Mouse (Mus musculus): Measurements from ENCODE around the gene Zc3hav1.

Gene Zc3hav1

DNA sequence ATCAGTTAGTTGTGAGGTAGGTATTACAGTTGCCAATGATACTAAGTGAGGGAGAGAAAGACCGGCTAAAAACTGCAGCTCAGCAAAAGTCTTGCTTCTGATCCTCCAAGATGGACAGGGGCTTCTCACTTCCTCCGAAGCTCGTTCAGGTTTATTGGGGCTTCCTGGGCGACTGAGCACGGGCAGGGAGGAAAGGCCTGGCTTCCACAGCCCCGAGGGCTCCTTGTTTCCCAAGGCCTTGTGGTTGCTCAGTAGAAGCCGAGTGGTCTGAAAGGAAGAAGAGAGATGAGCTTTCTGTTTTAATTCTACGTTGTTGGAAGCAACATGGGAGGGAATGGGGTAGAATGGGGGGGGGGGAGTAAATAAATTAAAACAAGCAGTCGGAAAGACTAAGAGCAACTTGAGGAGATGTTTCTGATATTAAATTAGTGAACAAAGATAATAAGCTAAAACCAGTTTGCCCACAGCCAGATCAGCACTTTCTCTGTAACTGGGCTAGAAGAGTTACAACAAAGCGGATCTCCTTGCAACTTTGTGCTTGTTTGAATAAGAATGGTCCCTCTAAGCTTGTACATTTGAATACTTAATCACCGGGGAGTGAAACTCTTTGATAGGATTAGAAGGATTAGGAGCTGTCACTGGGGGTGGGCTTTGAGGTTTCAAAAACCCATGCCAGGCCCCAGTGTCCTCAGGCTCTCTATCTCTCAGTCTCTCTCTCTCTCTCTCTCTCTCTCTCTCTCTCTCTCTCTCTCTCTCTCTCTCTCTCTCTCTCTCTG lies 61.3 kb downstream of the Zc3hav1 start:
- DNase-seq: no peak

GRCm38 (mm10) chr6:38284422-38284821 lies 70.0 kb downstream of the Zc3hav1 start:
- DNase-seq: peak; percentile 90

GRCm38 (mm10) chr6:38264466-38264865 lies 89.9 kb downstream of the Zc3hav1 start:
- DNase-seq: no peak

GRCm38 (mm10) chr6:38263393-38264159 lies 90.8 kb downstream of the Zc3hav1 start:
- DNase-seq: no peak

- no peak for DNase-seq
Measured at GRCm38 (mm10) chr6:38261877-38262276, 92.5 kb downstream of the Zc3hav1 start.

- no peak for DNase-seq
Measured at GRCm38 (mm10) chr6:38257506-38257905, 96.9 kb downstream of the Zc3hav1 start.

DNA sequence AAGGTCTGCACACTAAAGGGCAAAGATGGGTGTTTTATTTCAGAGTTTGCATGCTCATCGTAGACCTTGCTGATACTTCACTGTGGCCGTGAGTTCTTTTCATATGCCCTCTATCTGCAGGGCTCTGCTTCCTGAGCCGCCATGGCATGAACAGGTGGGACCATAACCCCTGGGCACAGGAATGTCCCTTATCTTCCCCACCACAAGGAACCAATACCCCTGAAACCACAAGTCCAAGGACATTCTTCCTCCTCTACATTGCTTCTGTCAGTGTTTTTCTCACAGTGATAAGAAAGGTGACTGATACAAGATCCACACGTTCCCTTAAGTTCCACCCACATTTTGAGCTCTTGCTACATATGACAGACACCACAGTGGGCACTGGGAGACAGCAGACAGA lies 97.6 kb downstream of the Zc3hav1 start:
- DNase-seq: no peak

GRCm38 (mm10) chr6:38255794-38256193 lies 98.6 kb downstream of the Zc3hav1 start:
- no peak for DNase-seq
